Mouse (Mus musculus) T-helper 1 cell (primary cell): ENCODE data around the gene Iqcn.

Experiments
- in situ Hi-C: fragments of 300-600 bp; cut with MboI, MseI; formaldehyde crosslinking; loops from one replicate; pipeline ENCODE4 v1.15.1; 2025; ENCODE audit warnings: high pct_unique_total_duplicates

The Iqcn gene

DNA sequence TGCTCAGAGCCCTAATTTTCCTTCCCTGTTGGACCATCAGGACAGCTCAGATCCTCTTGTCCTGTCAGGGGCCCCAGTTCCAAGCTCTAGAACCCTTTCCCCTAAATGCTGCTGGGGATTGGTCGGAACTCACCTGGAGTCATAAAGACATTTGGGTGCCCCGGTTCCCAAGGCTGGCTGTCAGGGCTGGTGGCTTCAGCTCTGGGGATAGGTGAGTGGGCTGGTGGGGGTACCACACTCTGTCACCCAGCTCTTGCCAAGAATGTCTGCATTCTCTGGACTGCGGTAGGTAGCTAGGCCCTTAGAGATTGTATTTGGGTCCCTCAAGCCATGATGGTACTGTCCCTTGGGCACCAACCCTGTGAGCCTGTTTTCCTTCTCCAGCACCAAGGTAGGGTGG is at the start of gene Iqcn:
Gene Iqcn (plus strand): TSS at position 171 of the 400 bp plus-strand sequence.
- in situ Hi-C loops: no loop called here

GRCm38 (mm10) chr8:70654121-70654520 is 49.1 kb upstream of the Iqcn start:
- in situ Hi-C loops: no loop called here

- in situ Hi-C loops: no loop called here
Observed at GRCm38 (mm10) chr8:70655469-70655868, 47.8 kb upstream of the Iqcn start.

DNA sequence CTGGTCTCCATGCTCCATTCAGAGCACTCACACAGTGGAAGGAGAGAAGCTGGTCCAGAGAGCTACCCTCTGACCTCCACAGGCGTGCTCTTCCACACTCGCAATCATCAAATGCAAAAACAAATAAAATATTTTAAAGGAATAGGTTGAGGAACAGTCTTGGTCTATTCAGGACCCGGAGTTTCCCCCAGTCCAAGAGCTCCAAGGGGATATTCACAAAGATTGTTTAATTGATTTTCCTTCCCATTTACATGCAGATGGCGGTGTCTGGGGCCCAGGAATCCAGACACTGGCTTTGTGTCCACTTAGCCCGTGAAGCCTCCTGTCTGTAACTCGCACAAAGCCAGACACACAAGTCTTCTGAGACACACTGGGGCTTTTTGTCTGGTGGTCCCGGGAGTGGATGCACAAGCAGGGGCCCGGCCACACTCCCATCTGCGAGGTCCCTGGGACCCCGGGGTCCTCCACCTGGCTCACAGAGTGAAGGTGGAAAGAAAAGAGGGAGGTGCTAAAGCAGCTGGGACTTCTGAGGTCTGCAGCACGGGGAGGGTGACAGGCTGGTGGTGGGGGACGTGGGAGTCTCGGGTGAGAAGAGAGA is 47.0 kb upstream of the Iqcn start:
- in situ Hi-C loops: no loop called here

- in situ Hi-C loops: no loop called here
Observed at GRCm38 (mm10) chr8:70657214-70657613, 46.0 kb upstream of the Iqcn start.

DNA sequence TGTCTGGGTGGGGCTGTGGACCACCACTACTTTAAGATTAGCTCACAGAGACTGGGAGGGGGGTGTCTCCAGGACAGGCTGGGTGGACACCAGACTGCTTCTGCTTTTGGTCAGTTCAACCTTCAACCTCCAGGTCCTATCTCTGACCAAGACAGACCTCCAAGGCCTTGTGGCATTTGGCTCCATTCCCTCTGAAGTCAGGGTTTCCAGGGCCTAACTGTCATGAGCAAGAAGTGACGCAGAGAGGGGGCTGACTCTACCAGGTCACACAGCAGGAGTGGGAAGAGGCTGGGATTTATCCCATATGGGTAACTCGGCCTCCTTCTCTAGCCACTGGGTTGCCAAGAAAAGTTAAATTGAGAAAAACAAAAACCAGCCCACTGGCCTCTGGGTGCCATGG is 45.5 kb upstream of the Iqcn start:
- in situ Hi-C loops: no loop called here

GRCm38 (mm10) chr8:70658897-70659603 is 44.2 kb upstream of the Iqcn start:
- in situ Hi-C loops: no loop called here

- in situ Hi-C loops: no loop called here
Observed at GRCm38 (mm10) chr8:70659604-70660272, 43.5 kb upstream of the Iqcn start.

- in situ Hi-C loops: no loop called here
Observed at GRCm38 (mm10) chr8:70660273-70660725, 43.0 kb upstream of the Iqcn start, which contains the start of gene Pgpep1. Gene Pgpep1, minus strand, starts transcription at chr8:70660388.

GRCm38 (mm10) chr8:70663691-70664090 is 39.6 kb upstream of the Iqcn start:
- in situ Hi-C loops: no loop called here

DNA sequence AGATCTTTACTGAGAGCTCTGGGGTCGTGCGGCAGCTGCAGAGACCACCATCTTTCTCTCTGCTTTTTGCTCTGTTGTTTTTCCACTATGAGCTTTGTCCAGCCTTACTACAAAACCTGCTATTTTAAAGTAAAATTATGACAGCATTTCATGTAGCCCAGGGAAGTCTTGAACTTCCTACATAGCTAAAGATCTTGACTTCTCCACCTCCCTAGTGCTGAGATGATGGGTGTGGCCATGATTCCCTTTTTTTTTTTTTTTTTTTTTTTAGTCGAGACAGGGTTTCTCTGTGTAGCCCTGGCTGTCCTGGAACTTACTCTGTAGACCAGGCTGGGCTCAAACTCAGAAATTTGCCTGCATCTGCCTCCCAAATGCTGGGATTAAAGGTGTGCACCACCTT is 38.6 kb upstream of the Iqcn start:
- in situ Hi-C loops: no loop called here

DNA sequence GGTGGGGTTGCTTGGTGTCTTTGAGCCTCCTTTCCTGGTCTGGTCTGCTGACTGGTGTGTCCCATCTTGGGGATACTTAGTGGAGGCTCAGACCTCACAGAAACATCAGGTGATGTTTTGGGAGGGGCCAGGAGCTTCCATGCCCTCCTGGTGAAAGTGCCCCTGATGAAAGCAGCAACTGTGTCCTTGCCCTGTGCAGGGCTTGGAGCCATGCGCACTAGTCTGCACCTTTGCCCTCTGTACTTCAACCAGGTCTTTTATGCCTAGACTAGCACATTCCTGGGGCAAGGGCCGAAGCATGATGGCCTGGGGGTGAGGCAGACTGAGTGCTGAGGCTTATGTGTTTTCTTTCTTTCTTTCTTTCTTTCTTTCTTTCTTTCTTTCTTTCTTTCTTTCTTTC is 37.7 kb upstream of the Iqcn start:
- in situ Hi-C loops: no loop called here

- in situ Hi-C loops: no loop called here
Observed at GRCm38 (mm10) chr8:70667071-70667470, 36.2 kb upstream of the Iqcn start.

- in situ Hi-C loops: no loop called here
Observed at GRCm38 (mm10) chr8:70671615-70672324, 31.5 kb upstream of the Iqcn start.

- in situ Hi-C loops: no loop called here
Observed at GRCm38 (mm10) chr8:70672325-70673078, 30.8 kb upstream of the Iqcn start.

- in situ Hi-C loops: no loop called here
Observed at GRCm38 (mm10) chr8:70673079-70673856, 30.0 kb upstream of the Iqcn start, which contains the start of gene Lsm4. Gene Lsm4, plus strand, starts transcription at chr8:70673248.

DNA sequence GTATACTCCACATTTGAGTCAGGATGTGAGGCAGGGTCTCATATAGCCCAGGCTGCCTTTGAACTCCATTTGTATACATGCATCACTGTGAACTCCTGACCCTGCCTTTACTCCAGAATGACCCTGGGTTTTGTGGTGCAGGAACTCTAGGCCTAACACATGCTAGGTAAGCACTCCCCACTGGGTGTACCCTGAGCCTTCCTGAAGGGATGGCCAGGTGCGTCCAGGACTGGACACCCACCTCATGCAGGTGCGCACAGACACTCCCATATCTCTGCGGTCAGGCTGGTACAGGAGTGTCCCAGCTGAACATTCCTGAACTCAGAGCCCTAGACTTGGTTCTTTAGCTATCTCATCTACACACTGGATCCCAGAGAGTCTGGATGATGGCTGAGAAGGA is 29.1 kb upstream of the Iqcn start:
- in situ Hi-C loops: no loop called here

GRCm38 (mm10) chr8:70674716-70675115 is 28.5 kb upstream of the Iqcn start:
- in situ Hi-C loops: no loop called here

GRCm38 (mm10) chr8:70675336-70675735 is 27.9 kb upstream of the Iqcn start:
- in situ Hi-C loops: no loop called here

GRCm38 (mm10) chr8:70677451-70678080 is 25.7 kb upstream of the Iqcn start:
- in situ Hi-C loops: no loop called here
